Mouse (Mus musculus) hindbrain, embryonic 10.5 days (tissue): ENCODE measurements around the gene Crip1. TPM values are rescaled to one million over a fixed set of nuclear protein-coding genes. Genes with fewer than 3 reads are reported as not detected.

ENCODE experiments used
- DNase-seq: peaks from one replicate; pipeline ENCODE4 v3.0.0-alpha.2; 2017; ENCODE audit warnings: low spot score
- H3K27ac ChIP-seq: fragments of 300-500 bp; sonication (generic); 2 replicates; pipeline ENCODE4 v1.5.1; 2016; ENCODE audit warnings: mild to moderate bottlenecking, moderate library complexity
- H3K27me3 ChIP-seq: fragments of 300-500 bp; sonication (generic); 2 replicates; pipeline ENCODE4 v1.6.1; 2016; ENCODE audit warnings: mild to moderate bottlenecking; ENCODE audit not compliant: poor library complexity, insufficient read depth, severe bottlenecking
- H3K36me3 ChIP-seq: fragments of 300-500 bp; sonication (generic); 2 replicates; pipeline ENCODE4 v1.6.1; 2016; ENCODE audit warnings: mild to moderate bottlenecking, moderate library complexity
- H3K4me1 ChIP-seq: fragments of 300-500 bp; sonication (generic); replicated peaks from 2 replicates; pipeline ENCODE4 v1.6.1; 2016; ENCODE audit warnings: mild to moderate bottlenecking
- H3K4me3 ChIP-seq: fragments of 300-500 bp; sonication (generic); 2 replicates; pipeline ENCODE4 v1.5.1; 2016; ENCODE audit warnings: mild to moderate bottlenecking, moderate library complexity
- H3K9me3 ChIP-seq: fragments of 300-500 bp; sonication (generic); 2 replicates; pipeline ENCODE4 v1.6.1; 2016; ENCODE audit warnings: mild to moderate bottlenecking, moderate library complexity
- WGBS: fragments of 180-500 bp; shearing (Covaris S2); methylation state at CpG from one replicate; pipeline ENCODE4 v1.1.7; 2016; 5-methylcytosine and 5-hydroxymethylcytosine counted together
- polyA plus RNA-seq: library from polyadenylated mRNA; unstranded; fragments of >200 nt; fragmentation: Nextera tagmentation; extraction: Ambion mirVana; gene quantifications from 2 replicates; pipeline ENCODE4 v1.2.1, GENCODE M21; 2016

The Crip1 gene
- polyA plus RNA-seq, 1 experiment from 2014 or later: 97.7 TPM

DNA sequence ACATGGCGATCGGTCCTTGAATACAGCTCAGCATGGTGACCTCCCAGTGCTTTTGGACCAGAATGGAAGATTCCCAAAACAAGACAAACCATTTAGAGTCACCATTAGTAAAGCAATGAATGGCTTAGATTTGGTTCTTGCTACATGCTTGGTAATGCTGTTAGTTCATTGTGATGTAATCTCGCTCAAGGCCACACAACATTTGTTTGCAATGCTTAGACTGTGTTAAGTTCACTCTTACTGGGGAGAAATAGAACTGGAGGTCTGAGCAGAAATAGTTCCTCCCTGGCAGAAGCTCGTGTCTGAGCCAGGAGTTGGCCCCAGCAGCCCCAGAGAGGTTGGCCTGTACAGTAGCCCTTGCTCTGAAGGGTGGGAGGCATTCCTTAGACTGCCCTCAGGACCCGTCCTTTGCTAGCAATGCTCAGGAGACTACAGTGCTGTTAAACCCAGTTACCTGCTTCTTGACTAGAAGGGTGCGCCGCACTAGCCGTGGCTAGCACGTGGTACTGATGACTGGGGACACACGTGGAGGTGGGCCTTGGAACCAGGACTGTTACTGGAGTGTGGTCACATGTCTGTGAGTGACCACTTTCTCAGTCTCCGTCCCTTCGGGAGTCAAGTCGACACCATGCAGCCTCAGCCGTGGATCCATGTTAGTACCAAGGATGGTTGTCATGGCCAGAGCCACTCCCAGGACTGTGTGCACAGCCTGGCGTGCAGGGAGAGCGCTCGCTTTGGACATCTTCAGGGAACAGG lies 37.4 kb upstream of the Crip1 start:
- WGBS: 88% methylated on average over 17 of the region's 17 CpGs
- Histone ChIP-seq H3K36me3 (peaks cover 70% of the 10 kb centered on the region), H3K4me3 (no peak overlapping the region), H3K27me3 (no peaks in the 10 kb centered on the region), H3K4me1 (peaks cover 13% of the 10 kb centered on the region), H3K27ac (no peak overlapping the region), H3K9me3 (peaks cover 6% of the 10 kb centered on the region)
- DNase-seq: no peak

DNA sequence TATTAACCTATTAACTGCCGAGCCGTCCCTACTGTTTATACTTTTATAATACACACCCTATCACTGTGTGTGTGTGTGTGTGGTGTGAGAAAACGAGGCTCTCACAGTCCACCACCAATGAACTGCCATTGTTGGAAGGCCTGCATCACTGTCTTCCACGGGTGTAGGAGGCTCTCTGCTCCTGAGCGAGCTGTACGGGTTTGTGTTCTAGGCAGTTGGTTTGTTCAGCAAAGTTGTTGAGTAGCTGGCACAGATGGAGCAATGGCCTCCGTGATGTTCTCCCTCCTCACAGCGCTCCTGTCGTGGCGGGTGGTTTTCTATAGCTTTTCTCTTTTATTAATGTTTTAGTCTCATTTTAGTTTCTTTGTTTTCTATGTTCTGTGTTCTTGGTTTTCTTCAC lies 36.3 kb upstream of the Crip1 start:
- H3K9me3 ChIP-seq: peaks cover 6% of the 10 kb centered on the region
- no peak overlapping the region for H3K4me3 ChIP-seq
- H3K27ac ChIP-seq: no peak overlapping the region
- H3K27me3 ChIP-seq: no peaks in the 10 kb centered on the region
- 91% methylated on average over 10 of the region's 10 CpGs for WGBS
- peaks cover 70% of the 10 kb centered on the region for H3K36me3 ChIP-seq
- DNase-seq: no peak
- peaks cover 8% of the 10 kb centered on the region for H3K4me1 ChIP-seq

DNA sequence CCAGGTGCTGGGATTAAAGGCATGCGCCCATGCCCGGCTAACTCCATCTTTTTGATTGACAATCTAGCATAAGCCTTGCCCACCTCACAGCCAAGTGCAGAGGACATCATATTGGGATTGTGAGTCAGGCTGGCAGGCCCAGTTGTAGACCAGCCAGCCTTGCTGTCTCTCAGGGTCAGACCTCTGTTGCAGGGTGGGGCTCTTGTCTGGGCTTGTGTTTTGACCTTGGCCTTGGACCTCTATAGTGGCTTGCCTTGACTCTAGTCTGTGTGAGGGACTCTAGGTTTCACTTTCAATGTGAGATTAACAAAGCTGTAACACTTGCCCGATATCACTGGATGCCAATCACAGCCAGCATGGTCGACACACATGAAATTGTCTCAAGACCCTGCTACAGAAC lies 32.0 kb upstream of the Crip1 start:
- Histone ChIP-seq H3K27me3 (no peaks in the 10 kb centered on the region), H3K36me3 (peaks cover 79% of the 10 kb centered on the region), H3K27ac (no peak overlapping the region), H3K4me1 (peaks cover under 1% of the 10 kb centered on the region; the same call in 1 of the 2 replicates), H3K4me3 (no peak overlapping the region), H3K9me3 (no peaks in the 10 kb centered on the region)
- DNase-seq: no peak
- 94% methylated on average over 4 of the region's 4 CpGs for WGBS

DNA sequence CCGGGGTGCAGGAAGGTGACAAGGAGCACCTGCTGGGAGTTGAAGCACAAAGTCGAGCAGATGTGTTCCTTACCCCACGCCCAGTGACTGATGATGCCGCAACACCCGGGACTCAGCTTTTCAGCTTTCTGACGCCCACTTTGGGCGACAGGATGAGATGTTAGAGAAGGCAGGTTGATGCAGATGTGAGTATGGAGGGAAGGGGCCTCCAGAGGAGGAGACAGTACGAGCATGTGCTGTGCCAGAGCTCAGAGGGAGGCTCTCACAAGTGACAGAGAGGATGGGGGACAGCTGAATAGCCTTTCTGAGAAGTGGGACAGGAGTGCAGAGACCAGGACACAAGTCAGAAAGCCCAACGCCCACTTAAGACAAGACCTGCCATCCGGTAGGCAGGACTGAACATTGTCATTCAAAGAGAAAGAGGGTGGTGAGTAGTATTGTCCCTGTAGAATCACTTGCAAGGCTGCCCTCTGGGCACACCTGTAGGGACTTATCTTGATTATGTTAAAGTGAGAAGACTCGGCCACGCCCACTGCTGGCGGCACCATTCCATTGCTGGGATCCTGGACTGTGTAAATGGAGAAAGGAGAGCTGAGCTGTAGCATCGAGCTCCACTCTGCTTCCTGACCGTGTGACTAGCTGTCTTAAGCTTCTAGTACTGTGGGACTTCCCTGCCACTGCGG lies 31.1 kb upstream of the Crip1 start:
- Histone ChIP-seq H3K27ac (no peak overlapping the region), H3K36me3 (peaks cover 86% of the 10 kb centered on the region), H3K9me3 (no peaks in the 10 kb centered on the region), H3K27me3 (no peaks in the 10 kb centered on the region), H3K4me1 (no peaks in the 10 kb centered on the region; the same call in 1 of the 2 replicates), H3K4me3 (no peak overlapping the region)
- WGBS: 86% methylated on average over 16 of the region's 16 CpGs
- no peak for DNase-seq

DNA sequence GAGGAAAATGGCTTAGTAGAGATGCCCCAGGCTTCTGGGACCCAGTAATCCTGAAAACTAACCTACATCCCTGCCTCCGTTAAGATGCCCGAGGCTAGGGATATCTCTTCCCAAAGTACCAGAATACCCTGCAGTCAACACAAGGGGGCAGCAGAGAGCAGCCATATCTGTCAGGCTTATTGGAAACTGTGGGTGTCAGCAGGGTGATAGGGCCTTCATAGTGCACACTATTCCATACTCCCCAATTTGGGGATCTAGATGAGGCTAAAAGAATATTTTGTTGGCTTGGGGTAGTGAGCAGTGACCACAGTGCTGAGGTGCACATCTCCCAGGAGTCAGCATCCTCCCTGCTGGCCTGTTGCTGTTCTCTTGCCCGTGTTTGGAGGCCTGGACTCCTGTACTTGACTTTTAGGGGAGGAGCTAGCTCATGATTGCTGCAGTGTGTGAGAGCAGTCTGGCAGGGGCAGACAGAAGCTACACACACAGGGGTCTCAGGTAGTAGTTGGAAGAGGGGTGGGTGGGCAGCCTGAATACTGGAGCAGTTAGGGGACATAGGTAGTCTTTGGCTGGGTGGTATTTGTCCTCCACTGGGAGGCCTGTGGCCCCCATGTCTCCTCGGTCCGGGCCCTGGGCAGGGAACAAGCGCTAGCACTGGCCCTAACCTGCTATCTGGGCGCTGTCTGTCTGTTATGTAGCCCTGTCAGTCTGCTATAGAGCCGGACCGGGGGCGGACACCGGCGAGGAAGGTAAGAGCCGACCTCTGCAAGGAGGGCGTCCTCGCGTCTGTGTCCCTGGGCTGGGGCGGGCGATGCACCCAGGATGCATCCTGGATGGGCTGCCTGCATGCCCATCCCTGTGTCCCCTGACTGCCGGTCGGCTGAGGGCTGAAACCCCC lies 26.4 kb upstream of the Crip1 start:
- Histone ChIP-seq H3K4me3 (no peak overlapping the region), H3K9me3 (no peaks in the 10 kb centered on the region), H3K4me1 (no peaks in the 10 kb centered on the region; the same call in 1 of the 2 replicates), H3K36me3 (peaks cover 98% of the 10 kb centered on the region), H3K27ac (no peak overlapping the region), H3K27me3 (no peaks in the 10 kb centered on the region)
- peak; percentile 77 for DNase-seq
- WGBS: 88% methylated on average over 20 of the region's 20 CpGs

DNA sequence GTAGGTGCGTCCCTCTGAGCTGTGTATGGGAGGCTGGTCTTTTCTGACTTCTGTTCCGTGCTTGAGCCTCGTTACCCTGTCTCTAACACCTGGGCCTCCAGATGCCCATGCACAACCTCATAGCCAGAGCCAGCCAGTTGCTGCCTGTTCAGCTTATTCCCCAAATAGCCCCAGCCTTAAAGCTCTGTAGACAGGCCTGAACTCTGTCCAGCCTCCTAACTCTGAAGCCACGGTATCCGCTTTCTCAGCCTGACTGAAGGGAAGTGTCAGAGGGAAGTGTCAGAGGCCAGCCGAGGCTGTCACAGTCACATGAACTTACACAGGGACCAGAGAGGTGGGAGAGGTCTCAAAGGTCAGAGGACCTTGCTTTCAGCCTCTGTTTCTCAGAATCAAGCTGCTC lies 21.4 kb upstream of the Crip1 start:
- no peak for DNase-seq
- H3K4me3 ChIP-seq: no peak overlapping the region
- 88% methylated on average over 6 of the region's 6 CpGs for WGBS
- H3K27ac ChIP-seq: no peak overlapping the region
- no peaks in the 10 kb centered on the region for H3K4me1 ChIP-seq
- peaks cover 100% of the 10 kb centered on the region for H3K36me3 ChIP-seq
- no peaks in the 10 kb centered on the region for H3K27me3 ChIP-seq
- H3K9me3 ChIP-seq: no peaks in the 10 kb centered on the region

DNA sequence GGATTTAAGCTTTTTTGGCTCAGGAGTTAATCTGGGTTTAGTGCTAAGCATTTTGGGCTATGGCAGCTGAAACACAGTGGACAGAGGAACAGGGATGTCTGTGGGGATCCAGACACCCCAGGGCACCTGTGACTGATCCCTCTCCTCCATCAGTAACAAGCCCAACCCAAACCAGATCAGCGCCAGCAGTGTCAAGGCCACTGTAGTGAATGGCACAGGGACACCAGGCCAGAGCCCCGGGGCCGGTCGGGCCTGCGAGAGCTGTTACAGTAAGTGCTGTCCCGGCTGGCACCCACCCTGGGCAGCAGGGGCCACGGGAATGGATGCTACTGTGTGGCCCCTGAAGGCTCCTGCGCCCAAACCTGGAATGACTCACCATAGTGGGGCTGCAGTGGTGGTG lies 15.4 kb upstream of the Crip1 start:
- no peak overlapping the region for H3K4me3 ChIP-seq
- H3K27me3 ChIP-seq: no peaks in the 10 kb centered on the region
- no peaks in the 10 kb centered on the region for H3K9me3 ChIP-seq
- DNase-seq: no peak
- H3K4me1 ChIP-seq: no peaks in the 10 kb centered on the region
- WGBS: 95% methylated on average over 8 of the region's 8 CpGs
- no peak overlapping the region for H3K27ac ChIP-seq
- peaks cover 100% of the 10 kb centered on the region for H3K36me3 ChIP-seq

DNA sequence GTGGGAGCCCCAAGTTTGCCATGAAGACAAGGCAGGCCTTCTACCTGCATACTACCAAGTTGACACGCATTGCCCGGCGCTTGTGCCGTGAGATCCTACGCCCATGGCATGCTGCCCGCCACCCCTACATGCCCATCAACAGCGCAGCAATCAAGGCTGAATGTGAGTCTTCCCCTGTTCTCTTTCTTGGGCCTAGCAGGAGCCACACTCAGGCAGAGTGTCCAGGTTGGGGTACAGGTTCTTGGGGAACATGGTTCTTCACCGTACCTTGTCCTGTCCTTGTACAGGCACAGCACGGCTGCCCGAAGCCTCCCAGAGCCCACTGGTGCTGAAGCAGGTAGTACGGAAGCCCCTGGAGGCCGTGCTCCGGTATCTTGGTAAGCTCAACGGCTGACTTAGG lies 14.5 kb upstream of the Crip1 start:
- Histone ChIP-seq H3K9me3 (no peaks in the 10 kb centered on the region), H3K4me3 (no peak overlapping the region), H3K4me1 (no peaks in the 10 kb centered on the region), H3K36me3 (peaks cover 100% of the 10 kb centered on the region), H3K27ac (no peak overlapping the region), H3K27me3 (no peaks in the 10 kb centered on the region)
- 97% methylated on average over 14 of the region's 14 CpGs for WGBS
- no peak for DNase-seq

DNA sequence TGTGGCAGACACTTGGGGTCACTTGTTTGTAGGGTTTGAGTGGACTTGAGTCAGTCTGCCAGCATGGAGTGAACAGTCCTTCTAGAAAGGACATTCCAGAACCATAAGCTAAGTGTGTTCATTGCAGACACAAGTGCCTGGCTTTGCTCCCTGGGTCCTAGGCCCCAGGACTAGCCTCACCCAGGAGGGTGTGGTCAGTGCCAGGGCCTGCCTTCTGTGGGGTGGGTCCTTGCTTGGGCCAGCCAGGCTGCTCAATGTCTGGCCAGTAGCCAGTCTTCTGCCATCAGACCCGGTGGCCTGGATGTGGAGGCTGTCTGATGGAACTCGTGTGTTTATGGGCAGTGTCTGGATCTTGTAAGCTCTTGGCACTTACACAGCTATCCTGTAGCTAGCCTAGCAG lies 13.5 kb upstream of the Crip1 start:
- Histone ChIP-seq H3K27me3 (no peaks in the 10 kb centered on the region), H3K27ac (no peak overlapping the region), H3K9me3 (no peaks in the 10 kb centered on the region), H3K4me3 (no peak overlapping the region), H3K4me1 (peaks cover 2% of the 10 kb centered on the region), H3K36me3 (peaks cover 100% of the 10 kb centered on the region)
- 91% methylated on average over 2 of the region's 2 CpGs for WGBS
- no peak for DNase-seq

DNA sequence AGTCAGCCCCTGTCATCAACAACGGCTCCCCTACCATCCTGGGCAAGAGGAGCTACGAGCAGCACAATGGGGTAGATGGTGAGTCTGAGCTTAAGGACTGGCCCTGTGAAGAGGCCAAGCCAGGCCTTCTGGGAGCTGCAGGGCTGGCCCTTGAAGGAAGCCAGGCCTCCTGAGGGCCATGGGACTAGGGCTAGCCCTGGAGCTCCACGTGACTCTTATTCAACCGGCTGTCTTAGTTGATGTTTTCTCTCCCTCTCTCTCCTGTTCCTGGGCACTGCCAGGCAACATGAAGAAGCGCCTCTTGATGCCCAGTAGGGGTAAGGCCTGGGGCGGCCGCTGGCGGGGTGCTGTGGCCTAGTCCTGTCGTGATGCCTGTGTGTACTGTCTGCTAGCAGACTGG lies 12.9 kb upstream of the Crip1 start:
- Histone ChIP-seq H3K27me3 (no peaks in the 10 kb centered on the region), H3K4me1 (peaks cover 9% of the 10 kb centered on the region), H3K4me3 (no peak overlapping the region), H3K36me3 (peaks cover 100% of the 10 kb centered on the region), H3K27ac (no peak overlapping the region), H3K9me3 (no peaks in the 10 kb centered on the region)
- WGBS: 93% methylated on average over 9 of the region's 9 CpGs
- DNase-seq: no peak

DNA sequence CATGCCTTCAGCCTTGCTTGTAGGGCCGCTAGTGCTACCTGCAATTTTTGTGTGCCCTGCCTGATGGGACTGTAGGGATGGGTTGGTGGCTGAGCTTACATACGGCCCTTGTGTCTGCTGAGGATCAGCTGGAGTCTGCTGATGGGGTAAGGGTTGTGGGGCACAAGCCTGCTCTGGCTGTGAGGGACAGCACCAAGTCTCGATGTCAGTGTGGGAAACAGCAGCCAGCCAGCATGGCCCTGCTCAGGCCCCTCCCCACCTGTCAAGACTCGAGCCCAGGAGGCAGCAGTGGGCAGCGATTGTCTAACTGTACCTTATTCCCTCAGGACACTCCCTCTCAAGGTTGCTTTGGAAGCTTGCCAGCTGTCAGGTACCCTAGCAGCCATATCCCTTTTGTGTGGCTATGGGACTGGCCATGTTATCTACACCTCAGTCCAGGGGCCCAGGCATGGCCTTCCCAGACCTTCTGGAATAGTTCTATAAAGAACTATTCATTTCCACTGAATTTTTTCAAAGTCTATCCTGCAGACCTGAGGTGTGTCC lies 12.2 kb upstream of the Crip1 start:
- DNase-seq: no peak
- Histone ChIP-seq H3K4me1 (peaks cover 16% of the 10 kb centered on the region), H3K36me3 (peaks cover 100% of the 10 kb centered on the region), H3K9me3 (no peaks in the 10 kb centered on the region), H3K4me3 (no peak overlapping the region), H3K27ac (no peak overlapping the region), H3K27me3 (no peaks in the 10 kb centered on the region)
- 86% methylated on average over 5 of the region's 5 CpGs for WGBS

DNA sequence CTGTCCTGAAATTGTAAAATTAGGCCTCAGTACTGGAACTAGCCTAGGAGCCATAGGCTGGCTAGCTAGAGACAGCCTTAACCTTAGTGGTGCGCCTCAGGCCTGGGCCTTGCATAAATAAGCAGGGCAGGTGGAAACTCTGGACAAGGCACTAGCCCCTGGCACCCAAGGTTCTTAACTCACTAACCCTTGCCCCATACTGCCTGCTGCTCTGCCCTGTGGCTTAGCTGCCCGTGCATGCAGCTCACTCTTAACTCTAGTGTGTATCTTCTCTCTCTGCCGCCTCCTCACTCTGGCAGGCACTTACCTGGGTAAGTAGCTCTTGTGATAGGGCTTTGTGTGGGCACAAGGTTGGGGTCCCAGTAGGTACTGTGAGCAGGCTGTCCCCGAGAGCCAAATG lies 11.6 kb upstream of the Crip1 start:
- no peaks in the 10 kb centered on the region for H3K9me3 ChIP-seq
- peaks cover 22% of the 10 kb centered on the region for H3K4me1 ChIP-seq
- DNase-seq: no peak
- H3K4me3 ChIP-seq: no peak overlapping the region
- no peak overlapping the region for H3K27ac ChIP-seq
- peaks cover 97% of the 10 kb centered on the region for H3K36me3 ChIP-seq
- H3K27me3 ChIP-seq: no peaks in the 10 kb centered on the region
- 95% methylated on average over 4 of the region's 4 CpGs for WGBS
